Mouse (Mus musculus): ENCODE measurements around the gene Cblb. TPM values are rescaled to one million over a fixed set of nuclear protein-coding genes. Genes with fewer than 3 reads are reported as not detected.

Cblb gene
- polyA plus RNA-seq, 2 experiments, result 1.8 TPM

GRCm38 (mm10) chr16:52081756-52082155, 50.7 kb downstream of the Cblb start:
- Histone ChIP-seq H3K4me2 (ENCODE audit: low read depth) (peak overlapping the region; percentile 32), H3K27me3 (ENCODE audit: control insufficient read depth, insufficient read depth, low read length) (no peaks in the 10 kb centered on the region), H3K9ac (replicated peaks) (no peak overlapping the region), H3K27ac (no peak overlapping the region), H3K4me1 (replicated peaks; ENCODE audit: control insufficient read depth in 2 of 2, insufficient read depth in 2 of 2, low read length in 1 of 2) (peaks cover 15 to 27% of the 10 kb centered on the region in 2 experiments), H3K9me3 (ENCODE audit: control insufficient read depth, low read length) (no peaks in the 10 kb centered on the region), H3K4me3 (ENCODE audit: insufficient read depth in 1 of 2, low read depth in 2 of 2, low read length in 2 of 2) (no peak overlapping the region), H3K36me3 (replicated peaks; ENCODE audit: control insufficient read depth, insufficient read depth, low read depth) (no peaks in the 10 kb centered on the region)
- DNase-seq (ENCODE audit: low read depth in 3 of 3, low spot score in 3 of 3), result no peak
- 1% methylated on average over 3 of the region's 3 CpGs for WGBS (ENCODE audit: insufficient replicate concordance)
- peak; percentile 58; the same call in 1 of the 2 replicates for ATAC-seq (ENCODE audit: insufficient read depth)
- TF ChIP-seq EP300 (IDR thresholded peaks at IDR 0.05; ENCODE audit: low read depth) (peak; percentile 11; the same call in 1 of the 2 replicates), CTCF (IDR thresholded peaks at IDR 0.05; ENCODE audit: low read depth) (no peak)

- H3K4me1 ChIP-seq (replicated peaks; ENCODE audit: control insufficient read depth in 2 of 2, insufficient read depth in 2 of 2, low read length in 1 of 2), result peaks cover 3% of the 10 kb centered on the region in 2 experiments; a peak in 3 of 4 replicates
- no peaks in the 10 kb centered on the region for H3K9me3 ChIP-seq (ENCODE audit: control insufficient read depth, low read length)
- H3K36me3 ChIP-seq (replicated peaks; ENCODE audit: control insufficient read depth, insufficient read depth, low read depth), result no peaks in the 10 kb centered on the region
- WGBS (ENCODE audit: insufficient replicate concordance), result 68% methylated on average over 9 of the region's 9 CpGs
- no peak overlapping the region for H3K27ac ChIP-seq
- H3K4me3 ChIP-seq (ENCODE audit: insufficient read depth in 1 of 2, low read depth in 2 of 2, low read length in 2 of 2), result no peak overlapping the region
- H3K27me3 ChIP-seq (ENCODE audit: control insufficient read depth, insufficient read depth, low read length), result no peaks in the 10 kb centered on the region
- DNase-seq (ENCODE audit: low read depth in 3 of 3, low spot score in 3 of 3) (no peak), ATAC-seq (ENCODE audit: insufficient read depth) (no peak)
- H3K9ac ChIP-seq (replicated peaks), result no peak overlapping the region
- H3K4me2 ChIP-seq (ENCODE audit: low read depth), result no peak overlapping the region
- no peak for TF ChIP-seq EP300 (IDR thresholded peaks at IDR 0.05; ENCODE audit: low read depth)
- no peak for TF ChIP-seq CTCF (IDR thresholded peaks at IDR 0.05; ENCODE audit: low read depth)
These were observed 55.9 kb downstream of the Cblb start for GRCm38 (mm10) chr16:52086793-52087450.

GRCm38 (mm10) chr16:52089354-52089753, 58.3 kb downstream of the Cblb start:
- 56% methylated on average over 4 of the region's 4 CpGs for WGBS (ENCODE audit: insufficient replicate concordance)

GRCm38 (mm10) chr16:52090899-52091298, 59.9 kb downstream of the Cblb start:
- Histone ChIP-seq H3K9me3 (ENCODE audit: control insufficient read depth, low read length) (no peaks in the 10 kb centered on the region), H3K27ac (no peak overlapping the region), H3K4me2 (ENCODE audit: low read depth) (no peak overlapping the region), H3K4me3 (ENCODE audit: insufficient read depth in 1 of 2, low read depth in 2 of 2, low read length in 2 of 2) (no peak overlapping the region), H3K27me3 (ENCODE audit: control insufficient read depth, insufficient read depth, low read length) (no peaks in the 10 kb centered on the region), H3K36me3 (replicated peaks; ENCODE audit: control insufficient read depth, insufficient read depth, low read depth) (no peaks in the 10 kb centered on the region), H3K4me1 (replicated peaks; ENCODE audit: control insufficient read depth in 2 of 2, insufficient read depth in 2 of 2, low read length in 1 of 2) (peaks cover 0 to 2% of the 10 kb centered on the region in 2 experiments; a peak in 3 of 4 replicates), H3K9ac (replicated peaks) (no peak overlapping the region)
- WGBS (ENCODE audit: insufficient replicate concordance), result 28% methylated on average over 6 of the region's 6 CpGs
- ATAC-seq (ENCODE audit: insufficient read depth) (no peak), DNase-seq (ENCODE audit: low read depth in 3 of 3, low spot score in 3 of 3) (no peak)
- no peak for TF ChIP-seq CTCF (IDR thresholded peaks at IDR 0.05; ENCODE audit: low read depth)

More at GRCm38 (mm10) chr16:52089354-52089753, 58.3 kb downstream of the Cblb start:
- Histone ChIP-seq H3K9ac (replicated peaks) (no peak overlapping the region), H3K9me3 (ENCODE audit: control insufficient read depth, low read length) (no peaks in the 10 kb centered on the region), H3K4me3 (ENCODE audit: insufficient read depth in 1 of 2, low read depth in 2 of 2, low read length in 2 of 2) (no peak overlapping the region), H3K27me3 (ENCODE audit: control insufficient read depth, insufficient read depth, low read length) (no peaks in the 10 kb centered on the region), H3K36me3 (replicated peaks; ENCODE audit: control insufficient read depth, insufficient read depth, low read depth) (no peaks in the 10 kb centered on the region), H3K4me1 (replicated peaks; ENCODE audit: control insufficient read depth in 2 of 2, insufficient read depth in 2 of 2, low read length in 1 of 2) (no peaks in the 10 kb centered on the region; a peak in 1 of 4 replicates), H3K27ac (no peak overlapping the region), H3K4me2 (ENCODE audit: low read depth) (no peak overlapping the region)
- TF ChIP-seq CTCF (IDR thresholded peaks at IDR 0.05; ENCODE audit: low read depth) (no peak), EP300 (IDR thresholded peaks at IDR 0.05; ENCODE audit: low read depth) (no peak)
- DNase-seq (ENCODE audit: low read depth in 3 of 3, low spot score in 3 of 3), result no peak
- ATAC-seq (ENCODE audit: insufficient read depth), result no peak

- no peaks in the 10 kb centered on the region for H3K27me3 ChIP-seq (ENCODE audit: control insufficient read depth, insufficient read depth, low read length)
- H3K4me3 ChIP-seq (ENCODE audit: insufficient read depth in 1 of 2, low read depth in 2 of 2, low read length in 2 of 2), result no peak overlapping the region
- H3K36me3 ChIP-seq (replicated peaks; ENCODE audit: control insufficient read depth, insufficient read depth, low read depth), result no peaks in the 10 kb centered on the region
- no peak for TF ChIP-seq CTCF (IDR thresholded peaks at IDR 0.05; ENCODE audit: low read depth)
- TF ChIP-seq EP300 (IDR thresholded peaks at IDR 0.05; ENCODE audit: low read depth), result no peak
- peaks cover 0 to 2% of the 10 kb centered on the region in 2 experiments; a peak in 3 of 4 replicates for H3K4me1 ChIP-seq (replicated peaks; ENCODE audit: control insufficient read depth in 2 of 2, insufficient read depth in 2 of 2, low read length in 1 of 2)
- H3K27ac ChIP-seq, result no peak overlapping the region
- no peak for DNase-seq (ENCODE audit: low read depth in 3 of 3, low spot score in 3 of 3)
- no peak for ATAC-seq (ENCODE audit: insufficient read depth)
- H3K9ac ChIP-seq (replicated peaks), result no peak overlapping the region
- WGBS (ENCODE audit: insufficient replicate concordance), result 60% methylated on average over 9 of the region's 9 CpGs
- H3K9me3 ChIP-seq (ENCODE audit: control insufficient read depth, low read length), result no peaks in the 10 kb centered on the region
- no peak overlapping the region for H3K4me2 ChIP-seq (ENCODE audit: low read depth)
These were observed 62.6 kb downstream of the Cblb start for GRCm38 (mm10) chr16:52093325-52094253.

Data from liver, embryonic 14.5 days (tissue).